Mouse (Mus musculus) frontal cortex, adult (tissue): ENCODE data around the gene Slc29a3.
"Not testable (repeated sequence)": the region's sequence is repeated elsewhere in the genome, so short reads cannot be mapped to it uniquely, and the experiment has no call there.

Experiments
- ATAC-seq: cut with Nextera tagmentation; 2 replicates; pipeline ENCODE4 v1.9.2; 2017; ENCODE audit warnings: mild to moderate bottlenecking, moderate library complexity, mixed read lengths; ENCODE audit not compliant: low TSS enrichment

The Slc29a3 gene

GRCm38 (mm10) chr10:60726896-60727295, 25.7 kb downstream of the Slc29a3 start:
- no peak for ATAC-seq

GRCm38 (mm10) chr10:60724496-60724895, 28.1 kb downstream of the Slc29a3 start:
- ATAC-seq = no peak

GRCm38 (mm10) chr10:60723345-60723744, 29.2 kb downstream of the Slc29a3 start:
- no peak for ATAC-seq

- ATAC-seq = no peak
Observed at GRCm38 (mm10) chr10:60721640-60722039, 31.0 kb downstream of the Slc29a3 start.

- ATAC-seq = no peak
Observed at GRCm38 (mm10) chr10:60720461-60720860, 32.1 kb downstream of the Slc29a3 start.

DNA sequence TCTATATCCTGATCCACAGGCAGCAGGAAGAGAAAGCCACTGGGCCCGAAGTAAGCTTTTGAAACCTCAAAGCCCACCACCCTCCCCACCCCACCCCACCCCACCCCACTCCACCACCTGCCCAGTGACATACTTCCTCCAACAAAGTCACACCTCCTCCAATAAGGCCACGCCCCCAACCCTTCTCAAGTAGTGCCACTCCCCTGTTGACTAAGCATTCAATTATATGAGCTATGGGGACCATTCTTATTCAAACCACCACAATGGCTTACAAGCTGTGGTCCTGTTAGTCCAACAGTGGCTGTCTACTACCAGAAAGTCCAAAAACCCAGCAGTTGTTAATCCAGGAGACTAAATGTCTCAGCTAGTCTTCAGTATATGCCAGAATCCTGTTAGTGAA, 34.1 kb downstream of the Slc29a3 start:
- ATAC-seq = no peak

GRCm38 (mm10) chr10:60716449-60716848, 36.1 kb downstream of the Slc29a3 start:
- no peak for ATAC-seq

GRCm38 (mm10) chr10:60712299-60712698, 40.3 kb downstream of the Slc29a3 start:
- ATAC-seq = not testable (repeated sequence)

GRCm38 (mm10) chr10:60708837-60709236, 43.8 kb downstream of the Slc29a3 start:
- ATAC-seq = no peak

DNA sequence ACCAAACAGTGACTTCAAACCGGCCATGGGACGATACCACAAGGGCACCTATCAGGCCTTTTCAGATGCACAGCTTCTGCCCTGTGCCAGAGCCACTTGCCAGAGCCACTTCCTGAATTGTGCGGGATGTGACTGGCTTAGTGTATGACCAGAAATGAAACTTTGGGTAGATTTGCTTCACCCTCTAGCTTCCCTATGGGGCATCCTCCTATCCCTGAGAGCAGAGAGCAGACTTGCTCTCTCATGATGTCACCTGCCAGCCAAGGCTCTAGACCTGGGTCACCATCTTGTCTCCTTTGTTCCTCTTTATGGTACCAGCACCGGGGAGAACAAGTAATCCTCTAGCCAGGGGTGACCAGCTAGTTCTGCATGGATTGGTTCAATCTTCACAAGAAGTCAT, 46.3 kb downstream of the Slc29a3 start:
- no peak for ATAC-seq

DNA sequence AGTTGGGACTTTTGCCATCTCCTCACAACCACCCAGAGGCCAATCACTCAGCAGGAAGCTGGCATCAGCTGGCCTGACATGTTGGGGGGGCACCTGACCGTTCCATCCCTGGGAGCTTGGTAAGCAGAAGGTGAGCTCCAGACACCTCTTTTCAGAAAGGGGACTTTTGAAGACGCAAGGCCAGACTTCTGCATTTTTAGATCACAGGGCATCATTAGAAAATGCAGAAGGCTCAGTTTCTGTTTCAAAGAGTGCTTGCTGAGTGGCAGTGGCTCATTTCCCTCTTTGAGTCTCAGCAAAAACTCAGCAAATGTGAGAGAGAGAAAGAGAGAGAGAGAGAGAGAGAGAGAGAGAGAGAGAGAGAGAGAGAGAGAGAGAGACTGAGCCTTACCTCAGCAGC, 47.5 kb downstream of the Slc29a3 start:
- ATAC-seq = no peak

DNA sequence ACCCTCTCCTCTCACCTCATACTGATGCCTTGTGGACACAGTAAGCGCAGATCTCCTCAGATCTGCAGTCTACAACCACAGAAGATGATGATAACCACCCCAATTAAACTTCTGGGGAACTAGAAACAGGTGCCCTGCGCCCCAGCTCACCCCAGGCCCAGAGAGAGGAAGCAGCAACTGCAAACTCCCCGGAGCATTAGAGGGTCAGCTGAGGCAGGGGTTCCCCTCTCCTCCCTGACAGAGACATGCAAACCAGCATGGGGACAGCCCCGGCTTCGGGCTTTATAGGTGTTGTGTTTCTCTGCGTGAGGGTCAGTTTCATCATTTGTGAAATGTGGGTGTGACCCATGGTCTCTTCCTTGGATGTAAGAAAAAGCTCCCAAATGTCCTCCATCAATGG, 54.8 kb downstream of the Slc29a3 start:
- no peak for ATAC-seq

GRCm38 (mm10) chr10:60696975-60697374, 55.6 kb downstream of the Slc29a3 start:
- ATAC-seq = peak; percentile 78

GRCm38 (mm10) chr10:60696390-60696789, 56.2 kb downstream of the Slc29a3 start, which contains the start of gene Cdh23:
Gene Cdh23, minus strand, starts transcription at chr10:60696490.
- ATAC-seq = no peak

- no peak for ATAC-seq
Observed at GRCm38 (mm10) chr10:60691671-60692390, 60.8 kb downstream of the Slc29a3 start.

DNA sequence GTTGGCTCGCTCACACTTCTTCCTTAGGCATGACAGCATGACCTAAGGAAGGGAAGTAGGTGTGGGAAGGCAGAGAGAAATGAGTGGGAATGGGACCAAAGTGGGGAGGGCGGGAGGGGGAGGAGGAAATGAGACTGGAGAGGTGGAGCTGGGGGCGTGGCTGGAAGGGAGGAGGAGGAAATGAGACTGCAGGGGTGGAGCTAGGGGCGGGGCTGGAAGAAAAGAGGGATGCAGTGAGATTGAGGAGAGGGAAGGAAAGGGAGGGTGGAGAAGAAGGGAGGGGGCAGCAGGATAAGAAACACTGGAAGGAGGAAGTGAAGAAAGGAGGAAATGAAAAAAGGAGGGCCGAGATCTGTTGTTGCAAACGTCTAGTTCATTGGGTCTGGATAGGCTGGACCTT, 61.6 kb downstream of the Slc29a3 start:
- no peak for ATAC-seq

- no peak for ATAC-seq
Observed at GRCm38 (mm10) chr10:60689396-60689795, 63.2 kb downstream of the Slc29a3 start.

GRCm38 (mm10) chr10:60687011-60687776, 65.4 kb downstream of the Slc29a3 start:
- ATAC-seq = peak; percentile 84

DNA sequence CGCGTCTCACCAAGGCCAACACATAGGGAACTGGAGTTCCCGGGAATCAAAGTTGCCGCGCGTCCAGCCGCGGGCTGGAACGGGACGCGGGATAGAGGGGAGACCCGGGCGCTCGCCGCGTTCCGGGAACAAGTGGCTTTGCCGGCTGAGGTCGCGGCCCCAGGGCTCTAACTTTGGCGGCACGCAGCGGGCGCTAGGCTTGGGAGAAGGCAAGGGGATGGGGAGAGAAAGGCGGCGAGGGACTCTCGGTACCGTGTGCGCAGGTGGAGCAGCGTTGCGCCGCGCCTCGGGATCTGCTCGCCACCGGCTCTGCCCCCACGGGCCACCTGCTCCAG, 66.0 kb downstream of the Slc29a3 start:
- ATAC-seq = peak; percentile 16; the same call in 1 of the 2 replicates

- no peak for ATAC-seq
Observed at GRCm38 (mm10) chr10:60685764-60686640, 66.6 kb downstream of the Slc29a3 start.

DNA sequence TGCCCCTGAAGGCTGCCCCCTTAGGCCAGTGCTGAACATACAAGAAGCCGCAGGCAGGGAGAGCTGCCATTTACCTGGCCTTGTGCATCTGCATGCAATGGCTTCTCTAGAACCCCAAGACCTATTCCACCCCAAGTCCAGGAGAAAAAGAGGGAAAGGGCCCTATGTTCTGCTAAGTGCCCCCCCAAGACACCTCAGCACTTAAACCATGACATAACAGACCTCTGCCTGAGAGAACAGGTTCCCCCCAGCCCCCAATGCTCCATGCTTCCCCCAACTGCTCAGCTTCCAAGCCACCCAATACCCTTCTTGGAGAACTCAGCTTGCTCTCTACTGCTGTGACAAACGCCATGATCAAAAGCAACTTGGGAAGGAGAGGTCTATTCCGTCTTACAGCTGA, 73.7 kb downstream of the Slc29a3 start:
- no peak for ATAC-seq

DNA sequence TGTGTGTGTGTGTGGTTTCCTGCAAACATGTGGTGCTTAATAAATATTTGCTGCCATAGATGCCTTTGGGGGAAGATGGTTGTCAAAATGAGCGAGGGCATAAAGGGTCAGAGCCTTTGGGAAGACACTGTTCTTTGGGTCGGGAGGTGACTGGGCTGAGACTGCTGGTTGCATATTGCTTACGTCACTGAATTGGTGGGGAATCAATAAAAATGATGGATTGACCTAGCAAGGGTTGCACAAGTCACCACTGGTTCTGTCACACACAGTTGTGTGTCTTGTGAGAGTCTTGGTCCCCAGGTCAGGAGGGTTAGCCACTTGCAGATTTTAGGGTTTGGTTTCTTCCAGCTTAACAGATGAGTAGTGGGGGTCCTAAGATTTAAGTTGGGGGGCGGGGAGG, 75.3 kb downstream of the Slc29a3 start:
- ATAC-seq = no peak
